Mouse (Mus musculus): ENCODE results near the gene Gga2.

The Gga2 gene

GRCm38 (mm10) chr7:122020667-122021354 is at the start of gene Gga2:
Gene Gga2, minus strand, starts transcription at chr7:122021222.
- peak; percentile 87 for DNase-seq (ENCODE audit: low spot score)

GRCm38 (mm10) chr7:122067517-122068381 is 46.7 kb upstream of the Gga2 start:
- DNase-seq (ENCODE audit: low spot score), result peak; percentile 22

GRCm38 (mm10) chr7:122066945-122067516 is 46.0 kb upstream of the Gga2 start, which contains the start of the genes Ubfd1 and Ears2:
Gene Ubfd1, plus strand, starts transcription at chr7:122067175.
Gene Ears2, minus strand, starts transcription at chr7:122067263.
- DNase-seq (ENCODE audit: low spot score), result peak; percentile 96

- DNase-seq (ENCODE audit: low spot score), result no peak
Measured at GRCm38 (mm10) chr7:122066102-122066944, 45.3 kb upstream of the Gga2 start.

GRCm38 (mm10) chr7:122065656-122066055 is 44.6 kb upstream of the Gga2 start:
- no peak for DNase-seq (ENCODE audit: low spot score)

GRCm38 (mm10) chr7:122056633-122057032 is 35.6 kb upstream of the Gga2 start:
- no peak for DNase-seq (ENCODE audit: low spot score)

GRCm38 (mm10) chr7:122050834-122051233 is 29.8 kb upstream of the Gga2 start:
- DNase-seq (ENCODE audit: low spot score), result no peak

- no peak for DNase-seq (ENCODE audit: low spot score)
Measured at GRCm38 (mm10) chr7:122048191-122048590, 27.2 kb upstream of the Gga2 start.

- no peak for DNase-seq (ENCODE audit: low spot score)
Measured at GRCm38 (mm10) chr7:122046813-122047212, 25.8 kb upstream of the Gga2 start.

GRCm38 (mm10) chr7:122045711-122046110 is 24.7 kb upstream of the Gga2 start:
- no peak for DNase-seq (ENCODE audit: low spot score)

GRCm38 (mm10) chr7:122045181-122045634 is 24.2 kb upstream of the Gga2 start:
- DNase-seq (ENCODE audit: low spot score), result peak; percentile 23

GRCm38 (mm10) chr7:122044106-122044505 is 23.1 kb upstream of the Gga2 start:
- DNase-seq (ENCODE audit: low spot score), result no peak

- peak; percentile 26 for DNase-seq (ENCODE audit: low spot score)
Measured at GRCm38 (mm10) chr7:122034348-122034747, 13.3 kb upstream of the Gga2 start.

GRCm38 (mm10) chr7:122033371-122033770 is 12.3 kb upstream of the Gga2 start:
- no peak for DNase-seq (ENCODE audit: low spot score)

GRCm38 (mm10) chr7:122022131-122022530 is 1.1 kb upstream of the Gga2 start:
- no peak for DNase-seq (ENCODE audit: low spot score)

- no peak for DNase-seq (ENCODE audit: low spot score)
Measured at GRCm38 (mm10) chr7:122020273-122020666, 752 bp downstream of the Gga2 start.

GRCm38 (mm10) chr7:122018978-122019377 is 2.0 kb downstream of the Gga2 start:
- peak; percentile 46 for DNase-seq (ENCODE audit: low spot score)

- DNase-seq (ENCODE audit: low spot score), result no peak
Measured at GRCm38 (mm10) chr7:122018247-122018646, 2.8 kb downstream of the Gga2 start.

GRCm38 (mm10) chr7:122015734-122016133 is 5.3 kb downstream of the Gga2 start:
- DNase-seq (ENCODE audit: low spot score), result no peak

- DNase-seq (ENCODE audit: low spot score), result no peak
Measured at GRCm38 (mm10) chr7:122015105-122015504, 5.9 kb downstream of the Gga2 start.

- no peak for DNase-seq (ENCODE audit: low spot score)
Measured at GRCm38 (mm10) chr7:122012949-122013348, 8.1 kb downstream of the Gga2 start.

- DNase-seq (ENCODE audit: low spot score), result no peak
Measured at GRCm38 (mm10) chr7:122012370-122012769, 8.7 kb downstream of the Gga2 start.

Data from layer of hippocampus, adult 11-12 months (tissue).